Mouse (Mus musculus) monocyte, adult 5-6 weeks (primary cell): ENCODE measurements around the gene Henmt1. TPM values are rescaled to one million over a fixed set of nuclear protein-coding genes. Genes with fewer than 3 reads are reported as not detected.

Source experiments
- ATAC-seq: fragments of 153-309, 156-312 bp; replicated peaks from 2 replicates; pipeline ENCODE4 v1.8.0; 2017; ENCODE audit warnings: mild to moderate bottlenecking; ENCODE audit not compliant: low TSS enrichment, insufficient number of reproducible peaks, severe bottlenecking, poor library complexity, low FRiP score
- total RNA-seq: library from RNA; stranded (forward); fragments of 200-1000, 200-491, 200-594 nt; gene quantifications from 3 replicates; pipeline ENCODE4 v1.2.3, GENCODE M21; 2017

Gene Henmt1
- total RNA-seq: not detected in 3 replicates

GRCm38 (mm10) chr3:108939573-108939972 lies at the start of gene Henmt1:
TSS of gene Henmt1 (plus strand) at chr3:108939873.
- no peak for ATAC-seq

DNA sequence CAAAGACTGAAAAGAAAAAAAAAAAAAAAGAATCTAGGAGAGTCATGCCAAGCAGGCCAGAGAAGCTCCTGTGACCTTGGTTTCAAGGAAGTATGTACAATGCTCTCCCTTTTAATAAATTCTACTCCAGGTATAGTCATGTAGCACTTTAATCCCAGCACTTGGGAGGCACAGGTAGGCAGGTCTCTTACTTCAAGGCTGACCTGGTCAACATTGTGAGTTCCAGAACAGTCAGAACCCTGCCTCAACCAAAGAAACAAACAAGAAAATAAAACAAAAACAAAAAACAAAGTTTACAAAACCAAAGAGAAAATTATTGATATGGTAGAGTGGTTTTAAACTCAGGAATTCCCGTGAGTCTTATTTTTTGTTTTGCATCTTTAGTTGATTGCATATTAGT lies 49.8 kb upstream of the Henmt1 start, which contains the start of gene Fndc7:
TSS of gene Fndc7 (minus strand) at position 101 of the 400 bp plus-strand sequence.
- ATAC-seq: no peak

- no peak for ATAC-seq
Observed at GRCm38 (mm10) chr3:108892080-108892479, 47.6 kb upstream of the Henmt1 start.

DNA sequence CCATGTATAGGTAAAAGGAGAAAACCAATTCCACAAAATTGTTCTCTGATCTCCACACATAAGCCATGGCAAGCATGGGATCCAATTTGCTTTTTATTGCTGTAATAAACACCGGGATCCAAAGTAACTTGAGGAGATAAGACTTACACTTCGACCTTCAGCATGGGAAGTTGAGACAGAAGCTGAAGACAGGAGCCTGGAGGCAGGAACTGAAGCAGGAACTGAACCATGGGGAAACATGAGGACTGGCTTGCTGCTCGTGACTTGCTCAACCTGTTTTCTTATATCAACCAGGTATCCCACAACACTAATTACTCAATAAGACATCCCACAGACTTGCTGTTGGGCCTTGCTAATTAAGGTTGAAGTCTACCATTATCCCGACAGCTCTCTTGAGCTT lies 46.8 kb upstream of the Henmt1 start:
- ATAC-seq: no peak

- no peak for ATAC-seq
Observed at GRCm38 (mm10) chr3:108898640-108899039, 41.0 kb upstream of the Henmt1 start.

DNA sequence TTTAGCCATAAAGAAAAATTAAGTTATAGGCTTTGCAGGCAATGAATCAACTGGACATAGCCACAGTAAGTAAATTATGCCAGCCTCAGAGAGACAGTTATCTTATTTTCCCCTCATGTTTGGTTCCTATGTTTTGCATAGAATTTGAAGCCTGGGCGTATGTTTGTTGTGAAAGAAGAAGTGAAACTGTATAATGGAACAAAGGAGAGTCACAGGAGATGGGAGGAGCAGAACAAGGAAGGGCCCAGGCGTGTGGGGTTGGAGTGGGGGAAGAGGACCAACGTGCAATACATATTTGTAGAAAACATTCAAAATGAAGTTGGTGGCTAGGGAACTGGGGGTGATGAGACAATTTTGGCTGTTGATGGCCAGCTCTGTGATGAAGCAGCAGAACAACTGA lies 39.5 kb upstream of the Henmt1 start:
- ATAC-seq: peak; percentile 97

DNA sequence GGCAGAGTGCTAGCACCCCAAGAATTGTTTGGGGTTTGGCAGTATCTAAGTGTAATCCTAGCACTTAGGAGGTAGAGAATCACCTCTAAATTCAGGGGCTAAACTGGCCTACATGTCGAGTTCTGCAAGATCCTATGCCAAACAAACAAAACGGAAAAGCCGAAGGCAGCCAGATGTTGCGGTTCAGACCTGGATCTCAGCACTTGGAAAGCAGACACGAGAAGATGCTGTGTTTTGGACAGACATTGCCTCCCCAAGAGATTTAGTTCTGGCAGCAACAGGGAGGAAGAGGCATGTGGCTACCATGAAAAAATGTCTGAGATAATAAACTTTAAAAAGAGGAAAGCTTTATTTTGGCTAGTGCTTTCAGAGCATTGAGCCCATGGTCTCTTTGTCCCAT lies 39.0 kb upstream of the Henmt1 start:
- ATAC-seq: no peak

GRCm38 (mm10) chr3:108902038-108902437 lies 37.6 kb upstream of the Henmt1 start:
- no peak for ATAC-seq

DNA sequence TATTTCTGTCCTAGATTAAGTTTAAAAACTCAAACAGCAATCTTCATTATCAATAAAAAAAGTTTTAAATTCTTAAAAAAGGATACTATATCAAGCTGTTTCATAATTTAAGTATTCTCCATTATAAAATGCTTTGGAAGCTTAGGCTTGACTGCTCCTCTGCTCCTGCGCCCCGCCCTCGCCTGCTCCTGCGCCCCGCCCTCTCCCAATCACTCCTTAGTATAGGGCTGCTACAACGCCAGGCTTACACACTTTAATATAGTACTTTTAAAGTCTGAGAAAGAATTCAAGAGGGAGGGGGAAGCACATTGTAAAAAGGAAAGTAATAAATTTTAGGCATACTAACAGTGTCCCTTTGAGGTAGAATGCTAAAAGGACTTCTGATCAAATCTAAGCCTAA lies 36.7 kb upstream of the Henmt1 start:
- no peak for ATAC-seq

GRCm38 (mm10) chr3:108910303-108911080 lies 29.2 kb upstream of the Henmt1 start:
- ATAC-seq: no peak

DNA sequence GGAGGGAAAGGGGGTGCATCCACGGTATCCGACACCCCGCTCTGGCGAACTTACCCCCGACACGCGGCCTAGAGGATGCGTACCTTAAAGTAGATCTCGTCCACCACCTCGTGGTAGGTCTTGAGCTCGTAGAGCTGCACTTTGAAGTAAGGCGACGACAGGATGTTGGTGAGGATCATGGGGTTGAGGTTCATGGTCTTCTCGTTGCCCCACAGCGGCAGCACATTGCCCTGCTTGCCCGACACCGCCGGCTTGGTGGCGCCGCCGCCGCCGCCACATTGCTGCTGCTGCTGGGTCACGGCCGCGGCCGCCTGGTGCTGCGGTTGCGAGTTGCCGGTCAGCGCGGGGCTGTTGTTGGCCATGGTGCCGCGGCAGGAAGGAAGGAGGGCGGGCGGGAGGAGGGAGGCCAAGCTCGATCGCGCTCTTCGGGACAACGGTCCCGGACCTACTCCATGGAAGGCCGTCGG lies 28.6 kb upstream of the Henmt1 start:
- peak; percentile 80 for ATAC-seq

DNA sequence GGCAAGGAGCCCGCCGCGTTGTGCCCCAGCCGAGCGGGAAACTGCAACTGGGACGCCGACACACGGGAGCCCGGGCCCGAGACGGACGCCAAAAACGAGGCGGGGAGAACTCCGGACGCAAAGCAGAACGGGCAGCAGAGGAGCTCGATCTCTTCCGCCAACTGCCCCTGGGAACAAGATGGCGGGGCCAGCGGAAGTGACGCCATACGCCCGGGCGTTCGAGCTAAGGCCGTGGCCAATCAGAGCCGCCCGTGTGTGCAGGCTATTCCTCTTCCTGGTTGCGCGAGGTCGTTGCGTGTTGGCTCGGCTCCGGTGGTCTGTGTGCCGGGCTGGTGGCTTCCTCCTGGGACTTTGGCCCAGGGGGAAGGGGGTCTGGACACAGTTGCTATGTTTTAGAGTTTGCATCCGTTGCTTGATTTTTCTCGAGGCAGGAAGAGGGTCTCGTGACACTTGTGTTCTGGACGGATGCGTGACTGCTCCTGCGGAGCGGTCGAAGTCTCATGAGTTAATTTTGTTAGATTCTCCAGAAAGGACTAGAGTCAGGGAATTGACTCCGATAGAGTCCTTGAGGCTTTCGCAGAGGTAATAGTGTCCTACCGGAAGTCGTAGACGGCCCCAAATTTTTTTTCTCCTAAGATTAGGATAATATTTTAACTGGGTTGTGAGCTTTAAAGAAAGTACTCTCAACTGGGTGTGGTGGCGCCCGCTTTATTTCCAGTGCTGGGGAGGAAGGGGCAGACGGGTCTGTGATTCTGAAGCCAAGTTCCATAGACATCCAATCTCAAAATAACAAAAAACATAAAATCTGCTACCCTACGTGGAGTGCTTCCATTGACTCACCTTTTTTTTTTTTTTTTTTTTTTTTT lies 27.9 kb upstream of the Henmt1 start, which contains the start of gene Prpf38b:
TSS of gene Prpf38b (minus strand) at position 180 of the 866 bp plus-strand sequence.
- ATAC-seq: peak; percentile 92

DNA sequence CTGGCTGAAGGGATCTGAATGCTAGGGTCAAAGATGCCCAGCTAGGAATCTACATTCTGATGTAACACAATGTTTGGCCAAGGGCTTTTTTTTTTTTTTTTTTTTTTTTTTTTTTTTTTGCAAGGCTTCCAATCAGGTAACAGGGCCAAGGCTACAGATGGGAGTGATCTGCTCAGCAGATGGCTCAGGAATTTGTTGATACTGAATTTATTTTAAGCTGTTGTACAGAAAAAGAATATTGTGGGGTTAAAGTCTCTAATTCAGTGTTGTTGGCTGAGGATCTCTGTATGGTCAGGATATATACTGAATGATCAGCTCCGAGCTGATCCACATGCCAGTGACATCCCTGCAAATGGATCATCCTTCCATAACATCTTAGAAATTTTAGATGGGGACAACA lies 23.7 kb upstream of the Henmt1 start:
- ATAC-seq: no peak

- ATAC-seq: no peak
Observed at GRCm38 (mm10) chr3:108916857-108917256, 22.8 kb upstream of the Henmt1 start.

DNA sequence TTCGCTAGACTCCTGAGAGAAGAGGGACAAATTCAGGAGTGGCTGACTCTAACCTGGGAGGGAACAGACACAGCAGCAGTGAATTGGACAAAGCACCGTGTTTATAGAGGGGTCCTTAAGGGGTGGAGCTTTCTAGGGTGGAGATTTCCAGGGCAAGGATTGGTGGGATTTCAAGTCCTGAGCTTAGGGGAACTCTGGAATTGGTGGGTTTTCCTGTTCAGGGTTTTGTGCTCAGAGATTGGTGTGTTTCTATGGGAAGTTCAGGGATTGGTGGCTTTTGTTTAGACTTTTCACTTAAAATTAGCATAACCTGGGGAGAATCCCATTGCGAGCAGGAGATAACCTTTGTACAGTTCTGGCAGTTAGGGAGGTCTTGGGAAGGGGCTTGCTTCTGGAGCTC lies 21.7 kb upstream of the Henmt1 start:
- no peak for ATAC-seq

- no peak for ATAC-seq
Observed at GRCm38 (mm10) chr3:108918852-108919251, 20.8 kb upstream of the Henmt1 start.

- ATAC-seq: no peak
Observed at GRCm38 (mm10) chr3:108920442-108921070, 19.1 kb upstream of the Henmt1 start.

GRCm38 (mm10) chr3:108921822-108922221 lies 17.9 kb upstream of the Henmt1 start:
- no peak for ATAC-seq

DNA sequence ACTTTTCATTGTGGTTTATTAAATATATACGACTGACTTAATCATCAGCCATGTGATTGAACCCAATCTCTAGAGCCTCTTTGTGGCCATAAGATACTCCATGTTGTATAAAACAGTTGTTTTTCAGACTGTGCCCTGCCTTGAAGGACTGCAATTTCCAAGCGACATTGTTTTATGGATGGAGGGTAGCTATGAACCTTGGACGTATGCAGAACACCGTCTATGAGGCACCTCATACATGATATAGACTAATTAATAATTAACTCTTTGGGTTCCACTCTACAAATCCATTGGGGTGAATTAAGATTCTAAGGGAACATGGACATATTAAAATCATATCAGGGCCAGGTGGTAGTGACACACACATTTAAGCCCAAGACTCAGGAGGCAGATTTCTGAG lies 14.0 kb upstream of the Henmt1 start:
- ATAC-seq: no peak
